Mouse (Mus musculus): ENCODE measurements at regions not wholly inside any gene's neighbourhood (a gene's known extent, or its start where the extent isn't known, plus 50 kb on each side); places are given as distances from the start of the nearest gene placed in this dataset.

GRCm38 (mm10) chr13:5592556-5593061 lies 268.7 kb upstream of the Klf6 start:
- TF ChIP-seq CTCF (IDR thresholded peaks at IDR 0.05; ENCODE audit: low read depth, low read length) (no peak), POLR2A (IDR thresholded peaks at IDR 0.05; ENCODE audit: borderline replicate concordance, low read depth, low read length) (no peak)

Measured in bone marrow macrophage, adult 2 months (primary cell).